Mouse (Mus musculus) neural tube, embryonic 10.5 days (tissue): ENCODE measurements around the gene Pla2r1.

Source experiments
- DNase-seq: peaks from one replicate; pipeline ENCODE4 v3.0.0-alpha.2; 2017; ENCODE audit warnings: low spot score; ENCODE audit errors: extremely low spot score

Pla2r1 gene

GRCm38 (mm10) chr2:60405431-60405830 is 147.7 kb downstream of the Pla2r1 start:
- no peak for DNase-seq

GRCm38 (mm10) chr2:60404763-60405162 is 148.3 kb downstream of the Pla2r1 start:
- DNase-seq: no peak

- no peak for DNase-seq
Measured at GRCm38 (mm10) chr2:60401694-60402093, 151.4 kb downstream of the Pla2r1 start.

- no peak for DNase-seq
Measured at GRCm38 (mm10) chr2:60393786-60394185, 159.3 kb downstream of the Pla2r1 start.

- DNase-seq: no peak
Measured at GRCm38 (mm10) chr2:60392286-60392685, 160.8 kb downstream of the Pla2r1 start.

- DNase-seq: no peak
Measured at GRCm38 (mm10) chr2:60387363-60387762, 165.7 kb downstream of the Pla2r1 start.

GRCm38 (mm10) chr2:60386835-60387234 is 166.3 kb downstream of the Pla2r1 start:
- DNase-seq: no peak

- no peak for DNase-seq
Measured at GRCm38 (mm10) chr2:60384763-60385085, 168.4 kb downstream of the Pla2r1 start.

- no peak for DNase-seq
Measured at GRCm38 (mm10) chr2:60384083-60384762, 168.9 kb downstream of the Pla2r1 start.

GRCm38 (mm10) chr2:60382858-60383669 is 170.0 kb downstream of the Pla2r1 start, which contains the start of gene Ly75:
Gene Ly75, minus strand, starts transcription at chr2:60383303.
- DNase-seq: peak; percentile 91

- no peak for DNase-seq
Measured at GRCm38 (mm10) chr2:60382346-60382745, 170.8 kb downstream of the Pla2r1 start.

GRCm38 (mm10) chr2:60377260-60377659 is 175.8 kb downstream of the Pla2r1 start:
- no peak for DNase-seq

- DNase-seq: no peak
Measured at GRCm38 (mm10) chr2:60375608-60376107, 177.4 kb downstream of the Pla2r1 start.

GRCm38 (mm10) chr2:60375126-60375525 is 178.0 kb downstream of the Pla2r1 start:
- no peak for DNase-seq

- DNase-seq: no peak
Measured at GRCm38 (mm10) chr2:60370188-60370587, 182.9 kb downstream of the Pla2r1 start.

- DNase-seq: no peak
Measured at GRCm38 (mm10) chr2:60369454-60369853, 183.7 kb downstream of the Pla2r1 start.

- no peak for DNase-seq
Measured at GRCm38 (mm10) chr2:60367871-60368270, 185.2 kb downstream of the Pla2r1 start.
